Mouse (Mus musculus): ENCODE results near the gene Megf8. TPM values are rescaled to one million over a fixed set of nuclear protein-coding genes. Genes with fewer than 3 reads are reported as not detected.

Megf8 gene
- total and polyA plus RNA-seq, 2 experiments, result 1.5 to 5.1 TPM

- peaks cover 2% of the 10 kb centered on the region; the same call in 1 of the 2 replicates for H3K36me3 ChIP-seq (ENCODE audit: control insufficient read depth, insufficient read depth, low read length)
- no peak overlapping the region for H3K27ac ChIP-seq (replicated peaks; ENCODE audit: insufficient read depth, low read depth, low read length)
- H3K79me2 ChIP-seq (ENCODE audit: control insufficient read depth, insufficient read depth, low read length), result no peaks in the 10 kb centered on the region
- WGBS, result 8% methylated on average over 21 of the region's 21 CpGs
- peak overlapping the region; percentile 68 for H3K9ac ChIP-seq (ENCODE audit: low read depth, low read length)
- H3K27me3 ChIP-seq (ENCODE audit: control insufficient read depth, insufficient read depth, low read length), result no peaks in the 10 kb centered on the region
- peaks cover 3% of the 10 kb centered on the region for H3K4me1 ChIP-seq (ENCODE audit: control insufficient read depth, insufficient read depth, low read length)
- H3K4me3 ChIP-seq (ENCODE audit: insufficient read depth, low read depth, low read length), result peak overlapping the region; percentile 65
- no peak for DNase-seq (ENCODE audit: extremely low read depth, low read depth, low spot score)
- no peak for TF ChIP-seq CTCF (IDR thresholded peaks at IDR 0.05; ENCODE audit: low read depth, low read length)
- TF ChIP-seq POLR2A (IDR thresholded peaks at IDR 0.05; ENCODE audit: extremely low read depth, insufficient read depth, low read length), result no peak
These were observed 20.0 kb upstream of the Megf8 start for GRCm38 (mm10) chr7:25296945-25297453.

DNA sequence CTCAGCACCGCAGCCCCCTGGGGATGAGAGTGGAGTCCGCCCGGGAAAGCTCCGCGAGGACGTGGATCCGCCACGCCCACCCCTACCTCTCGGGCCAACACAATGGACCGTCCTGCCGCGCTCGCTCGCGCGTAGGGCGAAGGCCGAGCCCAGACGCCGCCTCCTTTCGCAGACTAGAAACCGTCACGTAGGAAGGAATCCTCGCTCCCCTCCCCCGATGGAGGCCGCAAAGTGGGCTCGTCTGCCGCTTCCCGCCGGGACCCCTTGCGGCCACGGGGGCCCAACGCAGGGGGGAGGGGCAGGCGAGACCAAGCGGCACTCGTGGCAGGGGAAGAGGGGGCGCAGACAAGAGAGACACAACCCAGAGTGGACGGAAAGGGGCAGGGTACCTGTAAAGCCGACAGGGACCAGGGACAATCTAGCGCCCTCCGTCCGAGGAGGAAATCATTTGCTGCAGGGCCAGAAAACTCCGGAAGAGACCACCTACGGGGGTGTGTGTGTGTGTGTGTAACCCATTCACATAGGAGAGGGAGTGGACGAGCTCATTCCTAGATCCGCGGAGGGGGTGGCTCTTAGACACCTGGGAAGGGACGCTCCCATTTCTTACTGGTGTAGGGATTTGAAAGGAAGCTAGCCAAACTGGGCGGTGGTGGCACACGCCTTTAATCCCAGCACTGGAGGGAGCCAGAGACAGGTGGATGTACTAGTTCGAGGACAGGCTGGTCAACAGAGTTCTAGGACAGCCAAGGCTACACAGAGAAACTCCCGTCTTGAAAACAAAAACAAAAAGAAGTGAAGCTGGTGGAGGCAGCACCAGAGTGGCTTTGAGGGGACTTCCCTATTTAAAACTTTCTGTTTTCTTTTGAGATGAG is 19.3 kb upstream of the Megf8 start, which contains the start of gene Pafah1b3:
Gene Pafah1b3 (minus strand): TSS at position 533 of the 872 bp plus-strand sequence.
- H3K36me3 ChIP-seq (ENCODE audit: control insufficient read depth, insufficient read depth, low read length), result peaks cover 2% of the 10 kb centered on the region; the same call in 1 of the 2 replicates
- peak; percentile 58 for TF ChIP-seq CTCF (IDR thresholded peaks at IDR 0.05; ENCODE audit: low read depth, low read length)
- TF ChIP-seq POLR2A (IDR thresholded peaks at IDR 0.05; ENCODE audit: extremely low read depth, insufficient read depth, low read length), result no peak
- H3K4me1 ChIP-seq (ENCODE audit: control insufficient read depth, insufficient read depth, low read length), result peaks cover 3% of the 10 kb centered on the region
- H3K9ac ChIP-seq (ENCODE audit: low read depth, low read length), result peak within 1 kb of the TSS; percentile 68
- H3K79me2 ChIP-seq (ENCODE audit: control insufficient read depth, insufficient read depth, low read length), result no peaks in the 10 kb centered on the region
- peak; percentile 84 for DNase-seq (ENCODE audit: extremely low read depth, low read depth, low spot score)
- H3K27me3 ChIP-seq (ENCODE audit: control insufficient read depth, insufficient read depth, low read length), result no peaks in the 10 kb centered on the region
- H3K27ac ChIP-seq (replicated peaks; ENCODE audit: insufficient read depth, low read depth, low read length), result peak within 1 kb of the TSS; percentile 28; the same call in 1 of the 2 replicates
- peak within 1 kb of the TSS; percentile 65 for H3K4me3 ChIP-seq (ENCODE audit: insufficient read depth, low read depth, low read length)
- WGBS, result 2% methylated on average over 52 of the region's 52 CpGs

GRCm38 (mm10) chr7:25301063-25301462 is 15.9 kb upstream of the Megf8 start, which contains the start of gene Prr19:
TSS of gene Prr19 (plus strand) at chr7:25301411.
- WGBS, result 72% methylated on average over 19 of the region's 19 CpGs
- DNase-seq (ENCODE audit: extremely low read depth, low read depth, low spot score), result no peak

GRCm38 (mm10) chr7:25303003-25303684 is 13.8 kb upstream of the Megf8 start:
- no peaks in the 10 kb centered on the region for H3K36me3 ChIP-seq (ENCODE audit: control insufficient read depth, insufficient read depth, low read length)
- no peak overlapping the region for H3K27ac ChIP-seq (replicated peaks; ENCODE audit: insufficient read depth, low read depth, low read length)
- 69% methylated on average over 9 of the region's 9 CpGs for WGBS
- DNase-seq (ENCODE audit: extremely low read depth, low read depth, low spot score), result no peak
- TF ChIP-seq POLR2A (IDR thresholded peaks at IDR 0.05; ENCODE audit: extremely low read depth, insufficient read depth, low read length), result no peak
- no peak for TF ChIP-seq CTCF (IDR thresholded peaks at IDR 0.05; ENCODE audit: low read depth, low read length)
- no peaks in the 10 kb centered on the region for H3K79me2 ChIP-seq (ENCODE audit: control insufficient read depth, insufficient read depth, low read length)
- no peaks in the 10 kb centered on the region; the same call in 1 of the 2 replicates for H3K4me1 ChIP-seq (ENCODE audit: control insufficient read depth, insufficient read depth, low read length)
- H3K9ac ChIP-seq (ENCODE audit: low read depth, low read length), result no peak overlapping the region
- no peak overlapping the region for H3K4me3 ChIP-seq (ENCODE audit: insufficient read depth, low read depth, low read length)
- H3K27me3 ChIP-seq (ENCODE audit: control insufficient read depth, insufficient read depth, low read length), result peaks cover 4% of the 10 kb centered on the region; the same call in 1 of the 2 replicates

More at GRCm38 (mm10) chr7:25301063-25301462, 15.9 kb upstream of the Megf8 start, which contains the start of gene Prr19:
- no peak for TF ChIP-seq POLR2A (IDR thresholded peaks at IDR 0.05; ENCODE audit: extremely low read depth, insufficient read depth, low read length)
- no peak for TF ChIP-seq CTCF (IDR thresholded peaks at IDR 0.05; ENCODE audit: low read depth, low read length)
- Histone ChIP-seq H3K79me2 (ENCODE audit: control insufficient read depth, insufficient read depth, low read length) (no peaks in the 10 kb centered on the region), H3K4me3 (ENCODE audit: insufficient read depth, low read depth, low read length) (no peak within 1 kb of the TSS), H3K27ac (replicated peaks; ENCODE audit: insufficient read depth, low read depth, low read length) (no peak within 1 kb of the TSS), H3K36me3 (ENCODE audit: control insufficient read depth, insufficient read depth, low read length) (no peaks in the 10 kb centered on the region), H3K9ac (ENCODE audit: low read depth, low read length) (no peak within 1 kb of the TSS), H3K27me3 (ENCODE audit: control insufficient read depth, insufficient read depth, low read length) (peaks cover 2% of the 10 kb centered on the region; the same call in 1 of the 2 replicates), H3K4me1 (ENCODE audit: control insufficient read depth, insufficient read depth, low read length) (peaks cover 3% of the 10 kb centered on the region)

GRCm38 (mm10) chr7:25303685-25304006 is 13.3 kb upstream of the Megf8 start:
- H3K27me3 ChIP-seq (ENCODE audit: control insufficient read depth, insufficient read depth, low read length), result peaks cover 4% of the 10 kb centered on the region; the same call in 1 of the 2 replicates
- H3K4me1 ChIP-seq (ENCODE audit: control insufficient read depth, insufficient read depth, low read length), result no peaks in the 10 kb centered on the region; the same call in 1 of the 2 replicates
- H3K4me3 ChIP-seq (ENCODE audit: insufficient read depth, low read depth, low read length), result no peak overlapping the region
- no peak overlapping the region for H3K27ac ChIP-seq (replicated peaks; ENCODE audit: insufficient read depth, low read depth, low read length)
- no peak overlapping the region for H3K9ac ChIP-seq (ENCODE audit: low read depth, low read length)
- WGBS, result 88% methylated on average over 3 of the region's 3 CpGs
- H3K79me2 ChIP-seq (ENCODE audit: control insufficient read depth, insufficient read depth, low read length), result no peaks in the 10 kb centered on the region
- DNase-seq (ENCODE audit: extremely low read depth, low read depth, low spot score), result no peak
- TF ChIP-seq POLR2A (IDR thresholded peaks at IDR 0.05; ENCODE audit: extremely low read depth, insufficient read depth, low read length) (no peak), CTCF (IDR thresholded peaks at IDR 0.05; ENCODE audit: low read depth, low read length) (no peak)
- no peaks in the 10 kb centered on the region for H3K36me3 ChIP-seq (ENCODE audit: control insufficient read depth, insufficient read depth, low read length)
